Mouse (Mus musculus): ENCODE data around the gene Atoh8.

DNA sequence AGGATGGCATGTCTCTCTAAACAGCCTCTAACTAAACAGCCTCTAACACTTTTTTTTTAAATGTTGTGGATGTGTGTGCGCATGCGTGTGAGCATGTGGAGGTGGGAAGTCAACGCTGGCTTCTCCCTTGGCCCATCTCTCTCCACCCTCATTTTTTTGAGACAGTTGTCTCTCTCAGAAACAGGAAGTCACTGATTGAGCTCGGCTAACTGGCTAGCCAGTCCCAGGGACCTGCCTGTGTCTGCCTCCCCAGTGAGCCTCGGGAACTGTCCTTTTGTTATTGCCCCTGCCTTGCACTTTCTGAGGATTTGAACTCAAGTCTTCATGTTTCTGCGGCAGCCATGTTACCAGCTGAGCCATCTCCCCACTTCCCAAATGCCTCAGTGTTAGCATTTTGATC lies 10.9 kb upstream of the Atoh8 start:
- no peak for TF ChIP-seq POLR2A (IDR thresholded peaks at IDR 0.05; ENCODE audit: borderline replicate concordance, extremely low read depth, insufficient read depth, insufficient read length, poor library complexity, severe bottlenecking)
- TF ChIP-seq CTCF (IDR thresholded peaks at IDR 0.05; ENCODE audit: borderline replicate concordance, extremely low read depth, insufficient read depth, insufficient read length): no peak
